Mouse (Mus musculus): ENCODE results near the gene Siah1a. TPM values are rescaled to one million over a fixed set of nuclear protein-coding genes. Genes with fewer than 3 reads are reported as not detected.
A peak's percentile ranks its signal among the peaks of the same experiment; 100 is the strongest.

The Siah1a gene
- total and polyA plus RNA-seq, 3 experiments: 5.9 to 11.1 (median 8.0) TPM

DNA sequence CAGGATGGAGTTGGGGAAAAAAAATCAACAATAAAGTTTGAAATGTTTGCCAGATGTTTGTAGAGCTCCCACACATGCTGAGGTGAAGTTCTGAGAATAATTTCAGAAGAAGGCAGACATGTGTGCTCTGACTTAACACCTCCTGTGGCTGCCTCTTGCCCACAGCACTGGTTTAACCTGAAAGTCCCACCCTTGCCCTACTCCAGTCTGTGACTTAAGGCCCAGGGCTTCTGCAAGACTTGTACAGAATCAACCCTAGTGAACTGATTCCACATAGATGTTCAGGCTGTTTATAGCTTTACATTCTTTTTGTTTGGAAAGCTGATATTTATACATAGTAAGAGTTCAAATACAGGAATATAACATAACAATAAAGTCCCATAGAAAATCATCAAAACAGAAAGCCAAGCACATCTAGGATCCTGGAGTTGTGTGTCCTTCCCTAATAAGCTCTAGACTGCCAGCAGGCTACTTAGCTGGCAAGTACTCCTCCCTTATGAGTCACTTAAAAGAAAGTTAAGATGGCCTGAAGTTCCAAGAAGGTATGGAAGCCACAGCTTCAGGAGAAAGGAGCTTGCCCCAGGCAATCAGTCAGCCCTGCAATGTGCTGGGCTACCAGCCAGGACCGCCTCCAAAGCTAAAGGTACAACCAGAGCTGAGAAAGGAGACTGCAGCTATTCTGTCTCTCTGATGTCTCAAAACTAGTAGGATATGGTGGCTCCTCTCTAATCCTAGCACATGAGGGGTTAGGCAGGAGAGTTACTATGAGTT lies 24.4 kb upstream of the Siah1a start (continued):
- TF ChIP-seq CHD2 (IDR thresholded peaks at IDR 0.05; ENCODE audit: low read length): no peak

DNA sequence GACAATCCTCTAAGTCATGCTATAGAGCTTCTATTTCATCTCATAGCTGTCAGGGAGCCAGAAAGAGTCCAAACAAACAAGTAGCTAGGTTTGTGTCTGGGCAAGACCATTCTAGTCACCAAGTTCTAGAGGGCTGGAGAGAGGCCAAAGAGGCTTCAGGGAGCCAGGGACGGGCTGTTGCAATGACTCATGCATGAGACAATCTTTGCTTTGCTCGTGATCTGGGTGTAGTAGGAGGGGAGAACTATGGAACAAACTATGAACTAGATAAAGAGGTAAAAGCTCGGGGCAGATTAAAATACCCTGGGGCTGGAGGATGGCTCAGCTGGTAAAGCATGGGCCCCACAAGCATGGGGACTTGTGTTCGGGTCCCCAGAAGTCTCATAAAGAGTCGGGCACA lies 22.8 kb upstream of the Siah1a start:
- Histone ChIP-seq H3K9ac (ENCODE audit: insufficient read depth, low read depth) (no peak overlapping the region), H3K4me3 (replicated peaks in 1 of 3; ENCODE audit: low read depth in 2 of 3, low read length in 2 of 3, poor library complexity in 1 of 3) (no peak overlapping the region), H3K4me2 (ENCODE audit: insufficient read depth, low read depth, poor library complexity, severe bottlenecking) (no peak overlapping the region), H3K4me1 (ENCODE audit: control insufficient read depth in 1 of 2, insufficient read depth in 2 of 2) (no peaks in the 10 kb centered on the region; a peak in 1 of 4 replicates), H3K79me2 (replicated peaks; ENCODE audit: control insufficient read depth, extremely low read depth, insufficient read depth, poor library complexity, severe bottlenecking) (no peaks in the 10 kb centered on the region), H3K36me3 (replicated peaks in 1 of 2; ENCODE audit: control insufficient read depth in 1 of 2, insufficient read depth in 1 of 2, low read length in 1 of 2) (no peaks in the 10 kb centered on the region), H3K27me3 (replicated peaks) (peaks cover 2% of the 10 kb centered on the region), H3K9me3 (replicated peaks; ENCODE audit: low read length) (no peaks in the 10 kb centered on the region), H3K27ac (ENCODE audit: insufficient read depth, low read depth) (no peak overlapping the region)
- DNase-seq (ENCODE audit: extremely low read depth): no peak
- in situ Hi-C loops (cut with MboI; ENCODE audit: low pct_ligation_motif_present, low pct_unique_long_range_greater_than_20kb, low sequenced_read_pairs) (no loop called here), dilution Hi-C loops (cut with MboI; ENCODE audit: extremely low pct_ligation_motif_present, extremely low pct_unique_long_range_greater_than_20kb, low sequenced_read_pairs) (no loop called here)
- TF ChIP-seq JUN (IDR thresholded peaks at IDR 0.05; ENCODE audit: insufficient read depth, low read depth, low read length) (no peak), CHD2 (IDR thresholded peaks at IDR 0.05; ENCODE audit: low read length) (no peak)

DNA sequence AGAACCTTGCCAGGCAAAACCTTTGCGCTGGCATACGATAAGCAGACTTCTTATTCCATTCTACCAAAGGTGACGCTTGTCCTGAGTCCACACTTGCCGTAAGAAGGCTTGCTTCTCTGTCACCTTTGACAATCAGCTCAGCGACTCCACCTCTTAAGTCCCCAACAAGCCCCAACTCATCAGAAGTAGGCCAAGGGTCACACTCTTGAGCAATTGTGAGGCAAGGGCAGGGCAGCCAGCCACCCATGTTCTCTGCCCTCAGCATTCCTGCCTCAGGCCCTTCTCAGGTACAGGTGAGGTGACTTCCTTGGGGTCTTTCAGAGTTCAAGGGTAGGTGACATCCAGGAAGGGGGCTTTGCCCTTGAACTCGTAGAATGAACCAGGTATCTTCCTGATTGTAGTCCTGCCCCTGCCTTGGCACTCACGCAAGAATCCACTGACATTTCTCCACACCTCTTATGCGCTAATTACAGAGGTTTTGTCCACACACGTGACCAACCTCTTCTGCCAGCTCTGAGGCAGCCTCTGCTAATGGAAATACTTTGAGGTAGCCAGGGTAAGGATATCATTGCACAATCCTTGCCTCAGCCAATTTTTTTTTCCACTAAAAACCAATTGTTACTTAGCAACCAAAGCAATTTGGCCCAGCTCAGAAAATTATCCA lies 20.9 kb upstream of the Siah1a start:
- no peaks in the 10 kb centered on the region for H3K36me3 ChIP-seq (replicated peaks in 1 of 2; ENCODE audit: control insufficient read depth in 1 of 2, insufficient read depth in 1 of 2, low read length in 1 of 2)

DNA sequence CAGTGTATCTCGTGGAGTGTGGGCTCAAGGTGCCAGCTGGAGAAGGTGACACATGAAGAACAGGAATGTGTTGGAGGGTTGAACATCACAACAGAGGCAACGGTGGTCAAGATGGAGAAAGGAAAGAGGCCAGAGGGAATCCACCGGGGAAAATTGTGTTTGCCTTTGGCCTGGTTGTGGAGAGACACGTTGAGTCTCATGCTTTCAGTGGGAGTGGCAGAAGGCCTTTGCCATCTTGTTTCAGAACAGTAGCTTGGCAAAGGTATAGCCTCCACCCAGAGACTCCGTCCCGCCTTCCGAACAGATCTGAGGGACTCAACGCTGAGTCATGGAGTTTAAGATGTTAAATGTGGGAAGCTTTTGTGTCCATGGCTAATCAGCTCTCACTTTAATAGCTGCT lies 19.9 kb upstream of the Siah1a start:
- in situ Hi-C loops (cut with MboI; ENCODE audit: low pct_ligation_motif_present, low pct_unique_long_range_greater_than_20kb, low sequenced_read_pairs) (no loop called here), dilution Hi-C loops (cut with MboI; ENCODE audit: extremely low pct_ligation_motif_present, extremely low pct_unique_long_range_greater_than_20kb, low sequenced_read_pairs) (no loop called here)
- peaks cover 2 to 8% of the 10 kb centered on the region in 2 experiments; a peak in 2 of 4 replicates for H3K4me1 ChIP-seq (ENCODE audit: control insufficient read depth in 1 of 2, insufficient read depth in 2 of 2)
- no peak overlapping the region for H3K27ac ChIP-seq (ENCODE audit: insufficient read depth, low read depth)
- no peak overlapping the region for H3K4me2 ChIP-seq (ENCODE audit: insufficient read depth, low read depth, poor library complexity, severe bottlenecking)
- H3K79me2 ChIP-seq (replicated peaks; ENCODE audit: control insufficient read depth, extremely low read depth, insufficient read depth, poor library complexity, severe bottlenecking): no peaks in the 10 kb centered on the region
- H3K9ac ChIP-seq (ENCODE audit: insufficient read depth, low read depth): no peak overlapping the region
- no peaks in the 10 kb centered on the region for H3K9me3 ChIP-seq (replicated peaks; ENCODE audit: low read length)
- H3K4me3 ChIP-seq (replicated peaks in 1 of 3; ENCODE audit: low read depth in 2 of 3, low read length in 2 of 3, poor library complexity in 1 of 3): no peak overlapping the region
- no peaks in the 10 kb centered on the region for H3K36me3 ChIP-seq (replicated peaks in 1 of 2; ENCODE audit: control insufficient read depth in 1 of 2, insufficient read depth in 1 of 2, low read length in 1 of 2)
- no peaks in the 10 kb centered on the region for H3K27me3 ChIP-seq (replicated peaks)
- TF ChIP-seq ETS1 (conservative IDR thresholded peaks at IDR 0.05; ENCODE audit: low read depth, low read length): no peak
- no peak for TF ChIP-seq POLR2A (IDR thresholded peaks at IDR 0.05; ENCODE audit: low read depth, low read length)
- no peak for TF ChIP-seq USF2 (conservative IDR thresholded peaks at IDR 0.05; ENCODE audit: low read depth, low read length)
- no peak for DNase-seq (ENCODE audit: extremely low read depth)

More for the DNA sequence above, 20.9 kb upstream of the Siah1a start:
- H3K27me3 ChIP-seq (replicated peaks): peaks cover 2% of the 10 kb centered on the region
- no peak for DNase-seq (ENCODE audit: extremely low read depth)
- H3K4me1 ChIP-seq (ENCODE audit: control insufficient read depth in 1 of 2, insufficient read depth in 2 of 2): peaks cover 2 to 8% of the 10 kb centered on the region in 2 experiments; a peak in 2 of 4 replicates
- dilution Hi-C loops (cut with MboI; ENCODE audit: extremely low pct_ligation_motif_present, extremely low pct_unique_long_range_greater_than_20kb, low sequenced_read_pairs): no loop called here
- H3K9me3 ChIP-seq (replicated peaks; ENCODE audit: low read length): no peaks in the 10 kb centered on the region
- H3K79me2 ChIP-seq (replicated peaks; ENCODE audit: control insufficient read depth, extremely low read depth, insufficient read depth, poor library complexity, severe bottlenecking): no peaks in the 10 kb centered on the region
- no peak overlapping the region for H3K9ac ChIP-seq (ENCODE audit: insufficient read depth, low read depth)
- no peak overlapping the region for H3K4me2 ChIP-seq (ENCODE audit: insufficient read depth, low read depth, poor library complexity, severe bottlenecking)
- no peak overlapping the region for H3K4me3 ChIP-seq (replicated peaks in 1 of 3; ENCODE audit: low read depth in 2 of 3, low read length in 2 of 3, poor library complexity in 1 of 3)
- TF ChIP-seq MAZ (IDR thresholded peaks at IDR 0.05; ENCODE audit: low read depth, low read length): no peak
- TF ChIP-seq BHLHE40 (IDR thresholded peaks at IDR 0.05; ENCODE audit: low read depth, low read length): peak; percentile 18; the same call in 1 of the 2 replicates
- in situ Hi-C loops (cut with MboI; ENCODE audit: low pct_ligation_motif_present, low pct_unique_long_range_greater_than_20kb, low sequenced_read_pairs): no loop called here
- no peak overlapping the region for H3K27ac ChIP-seq (ENCODE audit: insufficient read depth, low read depth)

Data from CH12.LX (cell line).